Mouse (Mus musculus): ENCODE data around the gene Eif2ak1.
A peak's percentile ranks its signal among the peaks of the same experiment; 100 is the strongest.

Eif2ak1 gene

DNA sequence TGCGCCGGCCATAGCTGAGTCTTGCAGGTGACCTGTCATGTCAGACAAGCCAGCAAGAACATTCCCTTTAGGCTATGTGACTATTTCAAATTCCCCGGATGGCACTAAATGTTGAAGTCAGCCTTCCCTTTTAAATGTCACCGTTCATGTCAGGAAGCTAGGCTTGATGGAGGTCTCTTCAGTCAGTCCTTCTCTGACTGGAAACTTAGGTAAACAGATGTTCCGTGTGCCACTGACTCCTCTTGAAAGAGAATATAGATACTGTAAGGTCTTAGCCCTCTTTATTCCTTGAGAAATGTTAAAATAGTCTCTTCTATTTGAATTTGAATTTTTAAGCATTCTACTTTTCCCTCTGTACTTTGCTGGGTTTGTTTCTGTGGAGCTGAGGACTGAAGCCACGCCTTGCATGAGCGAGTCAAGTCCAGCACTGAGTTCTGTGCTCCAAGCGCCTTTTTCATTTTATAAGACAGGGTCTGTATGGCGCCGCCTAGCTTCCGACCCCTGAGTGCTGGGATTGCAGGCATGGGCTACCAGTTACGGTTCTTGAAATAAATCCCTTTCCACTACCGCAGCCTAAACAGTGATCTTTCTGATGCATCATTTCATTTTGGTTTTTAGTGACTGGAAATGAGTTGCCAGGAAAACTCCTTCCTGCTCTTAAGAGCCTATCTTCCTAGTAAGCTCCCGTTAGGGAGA, 80.2 kb downstream of the Eif2ak1 start, which contains the start of gene Ankrd61:
Gene Ankrd61 (minus strand): TSS at position 51 of the 696 bp plus-strand sequence.
- DNase-seq (ENCODE audit: low read depth, low spot score): no peak

DNA sequence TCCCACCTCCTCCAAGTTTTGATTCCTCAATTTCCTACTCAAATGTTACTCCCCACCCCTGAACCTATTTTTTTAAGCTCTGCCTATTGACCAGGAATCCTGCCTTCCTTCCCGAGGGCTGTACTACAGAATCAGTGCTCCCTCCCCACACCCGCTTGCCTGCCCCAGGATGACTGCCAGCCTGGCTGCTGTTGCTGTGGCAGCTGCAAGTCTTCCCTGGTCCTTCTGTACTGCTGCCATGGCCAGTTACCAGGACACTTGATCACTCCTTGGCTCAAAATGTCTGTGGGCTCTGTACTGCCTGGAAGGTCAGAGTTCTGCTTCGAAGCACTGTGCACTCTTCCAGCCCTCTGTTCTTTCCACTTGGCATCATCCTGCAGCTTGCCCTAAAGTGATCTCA, 84.5 kb downstream of the Eif2ak1 start:
- DNase-seq (ENCODE audit: low read depth, low spot score): no peak

- no peak for DNase-seq (ENCODE audit: low read depth, low spot score)
These were observed 86.2 kb downstream of the Eif2ak1 start for GRCm38 (mm10) chr5:143903813-143904212.

GRCm38 (mm10) chr5:143906429-143906828, 88.8 kb downstream of the Eif2ak1 start:
- DNase-seq (ENCODE audit: low read depth, low spot score): no peak

DNA sequence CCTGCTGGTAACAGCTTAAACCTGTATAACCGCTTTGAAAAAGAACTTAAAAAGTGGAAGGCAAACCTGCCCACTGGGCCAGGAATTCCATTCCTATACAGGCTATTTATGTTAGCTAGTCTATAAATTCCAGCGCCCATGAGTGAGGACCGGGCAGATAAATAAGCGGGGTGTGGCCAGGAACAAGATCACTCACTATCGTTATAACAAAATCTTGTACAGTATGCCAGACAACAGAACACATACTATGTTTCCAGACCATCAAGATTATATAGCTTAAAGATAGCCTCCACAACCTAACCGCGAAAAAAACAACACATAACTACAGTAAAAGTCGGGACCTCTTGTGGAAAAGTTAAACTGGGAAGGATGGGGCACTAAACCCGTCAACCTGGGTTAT, 91.3 kb downstream of the Eif2ak1 start:
- no peak for DNase-seq (ENCODE audit: low read depth, low spot score)

GRCm38 (mm10) chr5:143909417-143910400, 92.1 kb downstream of the Eif2ak1 start, which contains the start of the genes Aimp2 and Pms2:
Aimp2 (minus strand) TSS chr5:143909847.
Pms2 (plus strand) TSS chr5:143909964.
- peak; percentile 99 for DNase-seq (ENCODE audit: low read depth, low spot score)

- no peak for DNase-seq (ENCODE audit: low read depth, low spot score)
These were observed 98.6 kb downstream of the Eif2ak1 start for GRCm38 (mm10) chr5:143916221-143916620.

- DNase-seq (ENCODE audit: low read depth, low spot score): no peak
These were observed 99.8 kb downstream of the Eif2ak1 start for GRCm38 (mm10) chr5:143917418-143917817.

DNA sequence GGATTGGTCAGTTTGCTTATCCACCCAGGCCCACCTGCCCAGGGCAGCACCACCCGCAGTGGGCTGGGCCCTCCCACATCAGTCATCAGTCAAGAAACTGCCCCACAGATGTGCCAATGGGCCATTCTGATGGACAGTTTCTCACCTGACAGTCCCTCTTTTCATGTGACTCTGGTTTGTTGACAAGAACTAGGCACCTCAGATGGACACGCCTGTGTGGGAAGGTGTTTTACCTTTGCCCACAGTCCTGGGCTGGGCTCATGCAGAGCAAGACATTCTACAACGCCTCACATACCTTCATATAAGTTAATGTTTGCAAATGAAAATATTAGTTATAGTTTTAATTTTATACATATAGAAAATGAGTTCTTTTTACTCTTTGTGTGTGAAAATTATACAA, 100.5 kb downstream of the Eif2ak1 start:
- DNase-seq (ENCODE audit: low read depth, low spot score): no peak

GRCm38 (mm10) chr5:143924781-143925452, 107.3 kb downstream of the Eif2ak1 start:
- no peak for DNase-seq (ENCODE audit: low read depth, low spot score)

DNA sequence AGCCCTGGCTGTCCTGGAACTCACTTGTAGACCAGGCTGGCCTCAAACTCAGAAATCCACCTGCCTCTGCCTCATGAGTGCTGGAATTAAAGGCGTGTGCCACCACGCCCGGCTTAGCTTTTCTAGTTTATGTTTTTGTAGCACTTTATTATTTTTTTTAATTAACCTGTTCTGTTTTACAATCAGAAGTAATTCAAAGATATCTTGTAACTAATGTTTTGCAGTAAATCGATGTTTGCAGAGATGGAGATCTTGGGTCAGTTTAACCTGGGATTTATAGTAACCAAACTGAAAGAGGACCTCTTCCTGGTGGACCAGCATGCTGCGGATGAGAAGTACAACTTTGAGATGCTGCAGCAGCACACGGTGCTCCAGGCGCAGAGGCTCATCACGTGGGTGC, 110.3 kb downstream of the Eif2ak1 start, which contains the start of gene Gm42421:
Gene Gm42421 (plus strand): TSS at position 301 of the 400 bp plus-strand sequence.
- DNase-seq (ENCODE audit: low read depth, low spot score): no peak

- no peak for DNase-seq (ENCODE audit: low read depth, low spot score)
These were observed 111.7 kb downstream of the Eif2ak1 start for GRCm38 (mm10) chr5:143929291-143929690.

- DNase-seq (ENCODE audit: low read depth, low spot score): no peak
These were observed 113.1 kb downstream of the Eif2ak1 start for GRCm38 (mm10) chr5:143930656-143931055.

GRCm38 (mm10) chr5:143931863-143932580, 114.4 kb downstream of the Eif2ak1 start:
- no peak for DNase-seq (ENCODE audit: low read depth, low spot score)

GRCm38 (mm10) chr5:143932831-143933230, 115.2 kb downstream of the Eif2ak1 start, which contains the start of gene Rsph10b:
Rsph10b (plus strand) TSS chr5:143933035.
- no peak for DNase-seq (ENCODE audit: low read depth, low spot score)

GRCm38 (mm10) chr5:143933414-143933813, 115.8 kb downstream of the Eif2ak1 start:
- DNase-seq (ENCODE audit: low read depth, low spot score): no peak

GRCm38 (mm10) chr5:143933875-143934274, 116.3 kb downstream of the Eif2ak1 start:
- no peak for DNase-seq (ENCODE audit: low read depth, low spot score)

GRCm38 (mm10) chr5:143936156-143936555, 118.6 kb downstream of the Eif2ak1 start:
- DNase-seq (ENCODE audit: low read depth, low spot score): no peak

DNA sequence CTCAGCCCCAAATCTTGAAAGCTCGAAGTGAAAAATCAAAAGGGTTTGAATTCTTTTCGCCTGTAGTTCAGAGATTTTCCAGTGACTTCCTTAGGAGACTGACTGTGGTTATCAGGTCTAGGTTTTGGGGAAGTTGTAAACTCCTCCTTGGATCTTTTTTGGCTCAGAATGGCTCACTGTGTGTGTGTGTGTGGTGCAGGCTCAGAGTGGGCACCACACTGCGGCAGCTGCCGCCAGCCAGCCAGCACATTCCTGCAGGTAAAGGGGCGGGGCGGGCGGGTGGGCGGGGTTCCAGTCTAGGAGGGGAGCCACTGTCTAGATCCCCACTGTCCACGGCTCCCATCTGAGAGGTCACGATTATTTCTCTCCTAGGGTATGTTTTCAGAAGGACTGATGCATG, 124.0 kb downstream of the Eif2ak1 start:
- DNase-seq (ENCODE audit: low read depth, low spot score): no peak

DNA sequence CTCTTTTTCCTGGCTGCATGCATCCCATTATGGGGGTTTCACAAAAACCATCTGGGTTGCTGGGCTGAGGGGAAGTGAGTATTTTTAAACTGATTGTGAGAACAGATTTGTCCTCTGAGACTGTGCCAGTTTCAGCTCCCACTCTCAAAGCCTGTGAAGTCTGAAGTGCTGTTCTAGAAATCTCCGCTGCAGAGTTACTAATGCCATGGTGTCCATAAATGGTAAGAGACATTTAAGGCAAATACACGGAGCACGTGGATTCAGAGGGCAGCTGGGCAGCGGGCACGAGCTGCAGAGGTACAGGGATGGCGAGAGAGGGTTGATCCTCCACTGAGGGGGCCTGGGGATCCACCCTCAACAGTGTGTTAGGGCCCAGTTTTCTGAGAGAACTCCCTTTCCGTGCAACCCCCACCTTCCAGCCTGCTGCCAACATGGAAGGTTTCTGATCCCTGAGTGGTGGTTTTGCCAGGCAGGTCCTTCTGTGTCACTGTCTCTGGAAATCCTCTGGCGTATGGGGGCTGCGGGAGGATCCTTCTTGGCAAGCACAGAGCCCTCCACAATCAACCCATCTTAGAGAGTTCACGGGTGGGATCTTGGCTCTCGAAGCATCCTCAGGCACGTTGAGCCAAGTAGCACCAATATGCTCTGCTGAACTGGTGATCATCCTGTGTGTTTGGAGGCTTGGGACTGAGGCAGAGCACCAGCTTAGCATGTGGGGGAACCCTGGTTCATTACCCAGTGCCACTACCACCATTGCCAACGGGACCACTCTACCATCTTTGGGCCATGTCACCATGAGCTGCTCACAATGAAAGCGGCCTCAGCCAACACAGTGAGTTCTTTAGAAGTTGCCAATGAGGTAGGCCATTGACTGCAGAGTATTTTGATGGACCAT, 125.9 kb downstream of the Eif2ak1 start:
- peak; percentile 81 for DNase-seq (ENCODE audit: low read depth, low spot score)

Data from brain, embryonic 18.5 days (tissue).